Mouse (Mus musculus): Measurements from ENCODE around the gene Zfp60. TPM values are rescaled to one million over a fixed set of nuclear protein-coding genes. Genes with fewer than 3 reads are reported as not detected.

Gene Zfp60
- 12.5 and 16.0 TPM in 2 replicates for total RNA-seq (2021)
- long read RNA-seq, experiment 1, full-length matches to known transcripts = 2 of 2 reads
- long read RNA-seq, experiment 1, partial matches to known transcripts = 0 of 2 reads
- long read RNA-seq, experiment 1, other reads (novel, unspliced or antisense) = 0 of 2 reads
- long read RNA-seq, experiment 2, full-length matches to known transcripts = 1 of 1 reads
- long read RNA-seq, experiment 2, partial matches to known transcripts = 0 of 1 reads
- long read RNA-seq, experiment 2, other reads (novel, unspliced or antisense) = 0 of 1 reads

DNA sequence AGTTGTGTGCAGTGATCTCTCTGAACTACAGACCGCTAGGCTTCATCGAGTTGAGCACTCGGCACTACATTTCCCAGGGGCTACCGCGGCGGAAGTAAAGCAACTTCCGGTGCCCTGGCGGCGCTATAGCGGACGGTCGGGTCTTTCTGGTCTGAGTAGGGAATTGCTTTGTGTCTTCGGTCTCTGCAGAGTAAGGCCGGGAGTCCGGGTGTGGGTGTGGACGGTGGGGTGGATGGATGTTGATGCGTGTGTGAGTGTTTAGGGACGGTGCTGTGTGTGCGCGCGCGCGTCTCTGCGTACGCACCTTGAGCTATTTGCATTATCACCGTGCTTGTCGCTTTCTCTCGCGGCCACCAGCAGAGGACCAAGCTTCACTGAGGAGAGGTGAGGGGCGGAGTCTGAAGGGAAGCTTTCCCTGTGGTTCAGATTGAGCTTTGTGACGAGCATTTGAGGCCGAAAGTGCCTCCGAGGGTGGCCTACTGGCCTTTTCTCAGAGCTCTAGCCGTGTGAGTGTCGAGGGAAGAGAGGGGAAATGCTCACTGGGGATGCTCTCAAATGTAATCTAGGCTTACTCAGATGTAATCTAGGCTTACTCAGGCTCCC, at the start of gene Zfp60:
TSS of gene Zfp60 (plus strand) at position 109 of the 603 bp plus-strand sequence.
- peak; percentile 91 for DNase-seq

DNA sequence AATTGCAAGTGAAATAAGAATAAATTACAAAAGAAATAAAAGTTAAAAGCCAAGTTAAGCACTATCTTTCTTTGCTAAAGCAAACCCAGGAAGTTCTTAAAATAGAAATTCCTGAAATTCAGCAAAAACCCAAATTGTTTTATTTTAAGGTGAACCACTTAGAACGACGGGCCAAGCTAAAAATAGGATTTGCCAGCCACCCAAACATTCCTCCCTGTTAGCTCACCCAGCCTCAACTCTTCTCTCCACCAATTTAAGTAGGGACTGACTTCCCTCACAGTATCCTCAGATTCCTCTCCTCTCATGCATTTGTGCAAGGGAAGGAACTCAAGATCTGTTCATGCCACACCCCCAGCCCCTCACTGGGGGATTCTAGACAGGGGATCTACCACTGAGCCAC, 48.0 kb upstream of the Zfp60 start:
- no peak for DNase-seq

DNA sequence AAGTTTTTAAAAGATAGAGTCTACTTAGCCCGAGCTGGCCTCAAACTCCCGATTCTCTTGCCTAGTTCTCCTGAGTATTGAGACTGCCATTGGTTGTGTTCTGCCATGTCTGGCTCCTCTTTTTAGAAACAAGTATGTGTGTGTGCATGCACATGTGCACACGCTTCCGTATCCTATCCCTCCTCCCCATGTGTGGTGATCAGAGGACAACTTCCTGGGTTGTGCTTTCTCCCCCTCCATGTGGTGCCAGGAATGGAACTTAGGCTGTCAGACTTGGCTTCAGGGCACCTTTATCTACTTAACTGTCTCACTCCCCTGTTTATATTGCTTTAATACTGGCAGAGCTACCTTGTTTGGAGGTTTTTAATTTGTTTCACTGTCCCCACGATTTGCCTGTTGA, 46.0 kb upstream of the Zfp60 start:
- DNase-seq = no peak

DNA sequence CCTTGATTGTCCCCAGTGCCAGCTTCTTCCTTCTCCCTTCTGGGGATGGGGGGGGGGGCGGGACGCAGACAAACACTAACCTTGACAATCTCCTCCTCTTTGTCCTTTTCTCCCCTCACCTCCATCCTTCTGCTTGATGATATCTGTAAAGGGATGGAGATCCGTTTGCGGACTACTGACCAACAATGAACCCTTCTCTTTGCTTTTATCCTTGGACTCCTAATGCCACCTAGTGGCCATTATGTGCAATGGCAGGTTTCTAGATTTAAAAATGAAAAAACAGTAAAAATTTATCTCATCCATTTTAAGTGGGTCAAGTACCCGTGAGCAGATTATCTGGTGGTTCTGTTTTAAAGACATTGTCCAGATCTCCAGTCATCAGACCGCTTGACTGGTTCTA, 45.5 kb upstream of the Zfp60 start:
- DNase-seq = no peak

DNA sequence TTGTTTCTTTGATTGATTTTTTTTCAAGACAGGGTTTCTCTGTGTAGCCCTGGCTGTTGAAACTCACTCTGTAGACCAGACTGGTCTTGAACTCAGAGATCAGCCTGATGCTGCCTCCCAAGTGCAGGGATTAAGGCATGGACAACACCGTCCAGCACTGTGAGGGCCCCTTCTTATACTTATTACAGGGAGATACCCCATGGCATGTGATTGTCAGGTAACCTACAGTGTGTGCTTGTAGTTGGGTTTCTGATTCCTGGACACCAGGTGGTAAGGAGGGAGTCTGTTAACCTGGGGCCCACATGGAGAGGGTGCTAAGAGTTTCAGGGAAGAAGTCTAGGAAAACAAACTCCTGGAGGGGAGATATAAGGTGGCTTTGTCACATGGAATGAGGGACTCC, 44.1 kb upstream of the Zfp60 start:
- DNase-seq = no peak

DNA sequence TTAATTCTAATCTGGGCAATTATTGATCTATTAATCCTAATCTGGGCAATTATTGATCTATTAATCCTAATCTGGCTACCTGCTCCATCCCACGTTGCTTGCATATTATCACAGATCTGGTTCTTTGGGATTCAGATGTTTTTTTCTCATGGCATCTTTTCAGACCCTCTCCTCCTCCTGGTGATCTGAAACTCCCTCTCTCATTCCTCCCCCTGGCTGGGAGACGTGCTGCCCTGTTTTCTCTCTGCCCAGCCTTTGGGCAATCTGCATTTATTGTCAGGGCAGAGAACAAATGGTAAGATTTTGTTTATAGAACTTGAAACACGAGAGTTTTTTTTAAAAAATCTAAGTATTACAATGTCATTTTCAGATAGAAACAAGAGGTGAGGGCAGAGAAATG, 43.4 kb upstream of the Zfp60 start:
- no peak for DNase-seq

DNA sequence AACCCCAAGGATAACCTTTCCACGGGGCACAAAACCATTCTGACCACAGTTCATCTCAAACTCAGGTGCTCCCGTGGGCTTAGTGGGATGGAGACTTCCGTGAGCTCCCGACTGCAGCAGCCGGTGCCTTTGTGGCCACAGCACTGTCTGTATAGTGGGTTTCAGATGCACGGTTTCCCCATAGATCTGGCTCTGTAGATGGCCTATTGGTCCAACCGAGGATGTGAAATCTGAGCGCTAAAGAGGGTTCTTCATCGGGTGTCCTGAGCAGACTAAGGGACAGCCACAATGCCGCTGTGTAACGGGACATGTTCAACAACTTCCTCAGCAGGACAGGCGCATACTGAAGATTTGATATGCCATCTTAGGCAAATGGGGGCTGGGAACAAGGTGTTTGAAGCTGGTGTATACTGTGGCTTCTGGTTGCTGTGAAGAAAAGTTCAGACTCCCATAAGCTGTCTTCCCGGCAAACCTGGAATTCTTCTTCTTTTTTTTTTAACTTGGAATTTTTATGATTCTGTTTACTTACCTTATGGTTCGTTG, 42.9 kb upstream of the Zfp60 start:
- no peak for DNase-seq

DNA sequence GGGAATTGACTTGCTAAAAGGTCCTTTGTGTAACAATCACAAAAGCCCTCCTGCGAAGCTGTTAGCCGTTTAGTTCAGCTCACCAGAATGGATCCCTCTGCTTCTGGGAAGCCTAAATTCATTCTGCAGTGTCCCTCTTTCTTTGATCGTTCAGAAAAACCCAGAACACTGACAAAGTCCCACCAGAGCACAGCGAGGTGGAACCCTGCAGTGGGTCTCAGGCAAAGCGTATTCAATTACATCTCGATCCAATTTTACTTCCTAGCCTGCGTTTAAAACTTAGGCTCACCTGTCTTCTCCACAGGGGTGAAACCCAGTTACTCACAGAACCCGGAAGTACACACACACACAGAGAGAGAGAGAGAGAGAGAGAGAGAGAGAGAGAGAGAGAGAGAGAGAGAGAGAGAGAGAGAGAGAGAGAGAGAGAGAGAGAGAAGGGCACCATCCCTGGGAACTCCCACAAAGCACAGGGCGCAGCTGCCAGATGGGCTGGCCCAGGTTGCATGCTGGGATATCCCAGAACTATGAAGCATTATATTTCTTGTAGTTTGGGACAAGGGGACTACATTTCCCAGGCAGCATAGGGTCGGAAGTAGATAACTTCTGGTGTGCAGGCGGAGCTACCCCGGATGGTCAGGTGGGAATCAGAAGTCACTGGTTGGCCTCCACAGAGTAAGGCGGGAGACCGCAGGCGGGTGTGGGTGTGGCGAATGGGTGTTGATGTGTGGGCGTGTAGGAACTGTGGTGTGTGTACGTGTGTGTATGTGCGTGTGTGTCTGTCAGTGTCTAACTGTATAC, 42.2 kb upstream of the Zfp60 start, which contains the start of gene Zfp607b:
TSS of gene Zfp607b (plus strand) at position 526 of the 798 bp plus-strand sequence.
- peak; percentile 93 for DNase-seq

DNA sequence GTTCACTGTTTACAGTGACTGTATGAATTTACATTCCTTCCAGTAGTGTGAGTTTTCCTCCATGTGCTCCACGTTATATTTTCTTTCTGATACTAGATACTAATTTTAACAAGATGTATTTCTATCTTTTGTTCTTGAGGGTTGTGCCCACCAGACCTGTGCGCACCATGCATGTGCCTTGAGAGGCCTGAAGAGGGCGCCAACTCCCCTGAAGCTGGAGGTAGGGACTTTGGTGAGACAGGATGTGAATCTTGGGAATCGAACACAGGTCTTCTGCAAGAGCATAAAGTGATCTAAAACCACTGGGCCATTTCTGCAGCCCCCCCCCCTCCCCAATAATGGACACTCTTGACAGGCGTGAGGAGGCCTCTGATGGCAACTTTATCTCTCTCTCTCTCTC, 40.1 kb upstream of the Zfp60 start:
- peak; percentile 56 for DNase-seq

DNA sequence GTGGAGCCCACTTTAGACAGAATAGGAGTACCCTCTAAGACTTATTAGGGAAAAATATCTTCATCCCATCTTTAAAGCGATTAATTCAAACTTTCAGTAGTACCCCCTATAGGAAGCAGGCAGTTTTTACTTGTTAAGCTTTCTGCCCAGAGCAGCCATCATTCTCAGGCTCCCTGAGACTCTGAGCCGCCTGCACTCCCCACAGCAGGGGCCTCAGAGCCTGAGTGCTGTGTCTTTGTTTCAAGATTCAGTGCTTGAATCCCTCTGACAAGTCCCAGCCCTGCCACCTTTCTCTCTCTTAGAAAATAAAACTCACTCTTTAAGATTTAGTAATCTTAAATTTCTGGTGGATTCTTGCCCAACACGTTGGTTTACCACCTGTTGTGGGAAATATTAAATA, 34.5 kb upstream of the Zfp60 start:
- no peak for DNase-seq

DNA sequence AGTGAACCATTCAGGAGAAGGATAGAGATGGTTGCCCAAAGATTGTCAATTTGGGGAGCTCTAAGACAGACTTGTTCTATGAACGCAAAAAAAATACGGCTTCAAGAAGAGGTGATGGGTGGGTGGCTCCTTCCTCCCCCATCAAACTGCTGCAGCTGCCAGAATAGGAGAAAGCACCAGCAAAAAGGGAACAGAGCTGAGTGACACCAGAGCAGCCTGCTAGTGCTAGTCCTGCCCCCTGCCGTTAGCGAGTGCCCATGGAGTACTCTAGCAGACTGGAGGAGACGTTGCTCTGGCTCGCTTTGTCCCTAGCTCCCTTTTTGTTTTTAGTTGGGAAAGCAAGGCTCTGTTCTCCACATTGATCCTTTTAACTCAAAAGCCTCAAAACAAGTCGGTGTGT, 20.8 kb upstream of the Zfp60 start:
- no peak for DNase-seq

DNA sequence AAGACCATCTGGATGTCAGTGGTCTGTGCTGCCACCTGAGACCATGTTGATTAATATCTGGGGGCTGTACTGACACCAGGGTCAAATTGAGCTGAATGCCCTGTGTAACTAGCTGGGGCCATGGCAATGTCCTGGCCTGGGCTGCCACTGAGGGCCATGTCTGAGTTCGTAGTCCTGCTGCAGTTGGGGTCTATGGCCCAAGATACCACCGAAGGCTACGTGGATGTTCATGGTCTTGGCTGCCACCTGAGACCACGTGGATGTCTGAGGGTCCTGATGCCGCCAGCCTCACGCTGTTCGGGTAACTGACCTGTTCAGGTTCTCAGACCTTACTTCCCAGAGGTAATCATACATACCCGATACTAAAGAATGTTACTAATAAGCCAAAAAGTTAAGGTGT, 9.2 kb upstream of the Zfp60 start:
- no peak for DNase-seq

DNA sequence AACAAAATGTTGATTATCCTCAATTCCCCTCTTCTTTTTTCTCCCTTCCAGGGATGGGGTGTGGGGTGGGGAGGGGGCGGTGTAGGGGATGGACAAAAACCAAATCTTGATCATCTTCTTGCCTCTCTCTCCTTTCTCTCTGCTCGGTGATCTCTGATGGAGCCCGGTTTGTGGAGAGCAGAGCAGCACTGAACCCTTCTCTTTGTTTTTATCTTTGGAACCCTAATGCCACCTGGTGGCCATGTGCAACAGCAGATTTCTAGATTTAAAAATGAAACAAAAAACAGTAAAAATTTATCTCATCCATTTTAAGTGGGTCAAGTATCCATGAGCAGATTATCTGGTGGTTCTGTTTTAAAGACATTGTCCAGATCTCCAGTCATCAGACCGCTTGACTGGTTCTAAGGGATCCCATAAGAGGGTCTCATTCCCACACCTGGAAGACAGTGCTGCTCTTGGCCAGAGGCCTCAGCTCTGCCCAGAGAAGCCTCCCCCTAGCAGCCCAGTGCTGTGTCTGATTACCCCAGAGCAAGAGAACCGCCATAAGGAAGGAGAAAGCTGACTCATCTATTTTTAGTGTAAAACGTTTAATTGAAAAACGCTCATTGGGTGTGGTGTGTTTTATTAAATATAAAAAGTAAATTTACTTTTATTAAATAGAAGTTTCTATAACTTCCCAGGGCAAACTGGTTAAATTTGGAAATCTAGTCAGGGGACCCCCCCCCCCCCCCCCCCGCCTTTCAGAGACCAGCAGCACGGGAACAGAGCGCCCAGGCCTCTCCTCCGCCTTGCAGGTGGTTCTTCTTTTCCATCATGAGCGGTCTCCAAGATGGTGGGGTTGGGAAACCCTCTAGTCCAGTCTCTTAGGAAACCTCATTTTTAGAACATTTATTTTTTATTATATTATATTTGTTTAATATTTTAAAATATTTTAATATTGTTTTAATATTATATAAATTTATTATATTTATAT, 5.3 kb upstream of the Zfp60 start:
- peak; percentile 62 for DNase-seq

DNA sequence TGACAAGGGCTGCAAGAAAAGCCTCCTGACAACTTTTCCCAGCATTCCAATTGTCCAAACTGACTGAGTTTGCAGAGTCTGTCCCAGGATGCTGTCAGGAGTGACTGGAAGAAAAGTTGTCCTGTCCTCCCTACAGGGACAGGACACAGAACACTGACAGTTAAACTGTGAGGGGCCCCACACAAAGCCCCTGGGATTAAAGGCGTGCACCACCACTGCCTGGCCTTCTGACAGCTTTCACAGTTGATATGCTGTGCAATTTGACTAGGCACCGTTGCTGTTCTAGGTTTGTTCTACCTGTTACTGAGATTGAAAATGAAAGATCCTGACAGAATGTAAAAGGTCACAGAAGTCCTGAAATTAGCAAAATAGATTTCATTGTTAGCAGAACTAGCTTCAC, 3.7 kb upstream of the Zfp60 start:
- no peak for DNase-seq

DNA sequence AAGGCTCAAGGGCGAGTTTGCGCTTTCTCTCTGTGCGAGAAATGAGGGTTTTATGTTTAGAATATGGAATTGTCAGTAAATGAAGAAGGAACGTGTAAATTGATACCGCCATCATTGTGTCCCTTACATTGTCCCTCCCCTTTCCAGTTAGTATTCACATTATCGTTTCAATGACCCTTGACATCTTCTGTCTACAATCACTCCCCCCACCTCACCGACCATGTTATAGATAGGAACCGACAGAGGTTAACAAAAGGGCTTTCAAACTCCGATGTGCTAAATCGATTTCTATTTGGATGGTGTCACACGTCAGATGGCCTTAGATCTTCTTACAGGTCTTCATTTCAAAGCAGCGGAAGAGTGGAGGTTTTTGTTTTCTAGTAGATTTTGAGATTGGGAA, 757 bp downstream of the Zfp60 start:
- no peak for DNase-seq

DNA sequence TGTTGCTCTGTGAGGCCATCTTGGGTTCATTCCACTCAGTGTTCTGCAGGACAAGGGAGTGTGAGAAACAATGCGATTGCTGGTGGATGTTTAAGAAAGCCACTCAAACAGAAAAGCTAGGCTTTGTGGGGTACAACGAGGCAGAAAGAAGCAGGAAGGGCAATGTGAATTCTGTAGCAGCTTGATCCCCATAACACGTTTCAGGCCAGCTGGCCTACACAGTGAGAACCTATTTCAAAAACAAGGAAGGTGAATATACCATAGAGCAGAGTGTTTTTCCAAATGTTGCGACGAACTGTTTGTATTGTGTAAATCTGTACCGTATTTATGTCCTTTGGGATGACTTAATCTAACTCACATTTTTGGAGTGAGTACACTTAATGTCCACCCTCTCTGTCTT, 1.3 kb downstream of the Zfp60 start:
- DNase-seq = no peak

DNA sequence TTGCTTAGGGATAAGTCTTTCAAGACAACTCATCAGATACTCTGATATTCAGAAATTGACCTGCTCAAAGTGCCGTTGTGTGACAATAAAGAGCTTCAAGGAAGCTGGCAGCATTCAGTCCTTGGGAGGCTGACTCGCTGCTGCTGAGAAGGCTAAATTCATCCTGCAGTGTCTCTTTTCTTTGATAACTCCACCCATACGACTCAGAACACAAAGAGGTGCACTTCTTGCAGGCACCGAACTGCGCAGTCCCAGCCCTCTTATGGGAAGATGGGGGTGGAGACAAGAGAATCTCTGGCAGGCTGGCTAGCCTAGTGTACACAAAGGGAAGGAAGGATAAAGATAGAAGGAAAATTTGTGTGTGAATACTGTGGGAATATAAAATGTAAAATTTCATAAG, 4.3 kb downstream of the Zfp60 start:
- no peak for DNase-seq

DNA sequence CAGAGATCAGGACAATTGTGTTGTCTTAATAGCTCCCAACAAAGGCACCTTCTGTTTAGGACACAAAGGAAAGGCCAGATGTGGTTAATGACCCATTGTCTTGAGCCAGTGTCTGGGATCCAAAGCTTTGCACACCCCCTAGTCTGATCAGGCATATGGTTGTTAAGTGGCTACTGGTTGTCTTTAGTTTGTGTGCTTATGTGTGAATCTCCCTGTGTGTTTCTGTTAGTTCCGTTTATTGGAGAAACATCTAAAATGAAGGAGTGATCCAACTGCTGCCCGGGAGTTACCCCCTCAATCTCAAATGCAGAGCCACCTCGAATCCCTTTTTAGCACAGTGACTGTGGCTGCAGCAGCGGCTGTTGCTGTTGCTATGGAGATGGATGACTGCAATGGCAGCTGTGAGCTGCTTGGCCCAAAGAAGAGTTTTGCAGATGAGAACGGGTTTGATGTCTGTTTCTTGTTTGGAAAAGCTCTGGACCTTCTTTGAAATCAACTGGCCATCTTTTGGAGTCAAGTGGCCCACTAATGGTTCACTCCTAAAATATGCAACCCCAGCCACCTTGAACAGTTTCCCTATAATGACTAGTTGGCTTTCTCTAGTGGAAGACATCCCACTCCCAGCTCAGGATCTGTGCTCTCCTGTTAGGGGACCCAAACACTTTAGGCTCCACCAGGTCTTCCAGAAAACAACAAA, 25.3 kb downstream of the Zfp60 start:
- DNase-seq = no peak

DNA sequence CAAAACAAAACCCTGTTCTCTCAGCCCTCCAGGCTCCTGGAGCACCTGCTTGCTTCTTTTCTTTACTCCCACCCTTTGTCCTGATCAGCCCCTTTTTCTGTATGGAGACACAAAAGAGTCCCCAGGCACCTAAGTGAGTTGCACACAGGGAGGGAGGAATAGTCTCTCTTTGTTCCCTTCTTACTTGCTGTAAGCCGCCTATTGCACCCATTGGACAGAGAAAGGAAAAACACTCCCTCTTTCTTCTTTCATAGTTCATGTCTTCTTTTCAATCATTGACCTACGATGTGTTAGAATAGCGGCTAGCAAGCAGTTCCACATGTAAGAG, 25.8 kb downstream of the Zfp60 start:
- no peak for DNase-seq

DNA sequence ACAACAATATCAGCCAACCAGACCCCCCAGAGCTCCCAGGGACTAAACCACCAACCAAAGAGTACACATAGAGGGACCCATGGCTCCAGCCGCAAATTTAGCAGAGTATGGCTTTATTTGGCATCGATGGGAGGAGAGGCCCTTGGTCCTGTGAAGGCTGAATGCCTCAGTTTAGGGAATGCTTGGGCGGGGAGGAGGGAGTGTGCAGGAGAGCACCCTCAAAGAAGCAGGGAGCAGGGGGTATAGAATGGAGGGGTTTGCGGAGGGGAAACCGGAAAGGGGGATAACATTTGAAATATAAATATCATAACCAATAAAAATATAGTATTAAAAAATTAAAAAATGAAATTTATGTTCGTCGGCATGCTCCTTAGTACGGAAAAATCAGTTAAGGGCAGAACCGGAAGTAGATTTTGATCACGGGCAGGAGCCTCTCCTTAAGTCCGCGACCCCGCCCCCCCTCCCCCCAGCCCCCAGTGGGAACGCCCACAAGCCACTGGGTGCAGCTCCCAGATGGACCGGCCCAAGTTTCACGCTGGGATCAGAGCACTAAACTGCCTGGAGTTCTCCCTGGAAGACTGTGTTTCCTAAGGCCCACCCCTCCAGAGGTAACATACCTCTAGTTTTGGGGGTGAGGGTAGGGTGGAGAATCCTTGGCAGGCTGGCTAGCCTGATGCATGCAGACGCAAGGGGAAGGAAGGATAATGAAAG, 34.1 kb downstream of the Zfp60 start:
- DNase-seq = no peak

DNA sequence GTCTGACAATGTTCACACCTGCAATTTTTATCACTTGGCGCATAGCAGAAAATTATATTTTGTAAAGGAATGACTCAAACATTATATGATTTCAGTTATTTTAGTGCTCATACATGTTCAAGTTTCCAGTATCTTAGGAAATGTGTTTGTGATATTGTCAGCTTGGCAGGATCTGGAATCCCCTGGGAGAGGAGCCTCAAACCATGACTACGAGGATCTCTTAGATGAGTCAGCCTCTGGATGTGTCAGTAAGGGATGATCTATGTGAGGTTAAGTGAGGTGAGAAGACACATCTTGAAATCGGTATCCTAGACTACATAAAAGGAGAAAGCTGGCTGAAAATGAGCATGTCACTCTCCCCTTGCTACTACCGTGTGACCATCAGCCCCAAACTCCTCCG, 58.1 kb downstream of the Zfp60 start:
- no peak for DNase-seq
